Mouse (Mus musculus): ENCODE results near the gene Sfxn2. TPM values are rescaled to one million over a fixed set of nuclear protein-coding genes. Genes with fewer than 3 reads are reported as not detected.

Gene Sfxn2
- polyA plus RNA-seq, 1 experiment from 2014 or later: 5.2 TPM

- peak overlapping the region; percentile 21 for H3K27ac ChIP-seq (ENCODE audit: low read depth, low read length)
- peak overlapping the region; percentile 58 for H3K4me2 ChIP-seq (replicated peaks; ENCODE audit: low read depth)
- no peaks in the 10 kb centered on the region; the same call in 1 of the 2 replicates for H3K36me3 ChIP-seq (ENCODE audit: control insufficient read depth, insufficient read depth)
- H3K9me3 ChIP-seq (ENCODE audit: control insufficient read depth): no peaks in the 10 kb centered on the region
- no peaks in the 10 kb centered on the region for H3K4me1 ChIP-seq (replicated peaks; ENCODE audit: control insufficient read depth, insufficient read depth, low read length)
- peak; percentile 14; the same call in 1 of the 2 replicates for ATAC-seq
- no peaks in the 10 kb centered on the region for H3K27me3 ChIP-seq (replicated peaks; ENCODE audit: control insufficient read depth, insufficient read depth, low read length)
- 18% methylated on average over 16 of the region's 16 CpGs for WGBS
- peak overlapping the region; percentile 30 for H3K4me3 ChIP-seq (ENCODE audit: low read depth, low read length)
- no peak for TF ChIP-seq CTCF (IDR thresholded peaks at IDR 0.05; ENCODE audit: low read depth)
- peak overlapping the region; percentile 40 for H3K9ac ChIP-seq (ENCODE audit: low read depth, low read length)
Measured at GRCm38 (mm10) chr19:46623194-46623667, 50.1 kb downstream of the Sfxn2 start.

GRCm38 (mm10) chr19:46623790-46624772 lies 50.9 kb downstream of the Sfxn2 start:
- TF ChIP-seq CTCF (IDR thresholded peaks at IDR 0.05; ENCODE audit: low read depth): no peak
- Histone ChIP-seq H3K9me3 (ENCODE audit: control insufficient read depth) (no peaks in the 10 kb centered on the region), H3K27ac (ENCODE audit: low read depth, low read length) (peak overlapping the region; percentile 21; the same call in 1 of the 2 replicates), H3K4me2 (replicated peaks; ENCODE audit: low read depth) (peak overlapping the region; percentile 58), H3K4me3 (ENCODE audit: low read depth, low read length) (peak overlapping the region; percentile 30), H3K27me3 (replicated peaks; ENCODE audit: control insufficient read depth, insufficient read depth, low read length) (no peaks in the 10 kb centered on the region), H3K36me3 (ENCODE audit: control insufficient read depth, insufficient read depth) (no peaks in the 10 kb centered on the region), H3K4me1 (replicated peaks; ENCODE audit: control insufficient read depth, insufficient read depth, low read length) (no peaks in the 10 kb centered on the region), H3K9ac (ENCODE audit: low read depth, low read length) (peak overlapping the region; percentile 40; the same call in 1 of the 2 replicates)
- no peak for ATAC-seq
- 46% methylated on average over 19 of the region's 19 CpGs for WGBS

GRCm38 (mm10) chr19:46625015-46625414 lies 51.9 kb downstream of the Sfxn2 start:
- Histone ChIP-seq H3K36me3 (ENCODE audit: control insufficient read depth, insufficient read depth) (no peaks in the 10 kb centered on the region), H3K9me3 (ENCODE audit: control insufficient read depth) (no peaks in the 10 kb centered on the region), H3K27me3 (replicated peaks; ENCODE audit: control insufficient read depth, insufficient read depth, low read length) (no peaks in the 10 kb centered on the region), H3K4me1 (replicated peaks; ENCODE audit: control insufficient read depth, insufficient read depth, low read length) (no peaks in the 10 kb centered on the region), H3K4me2 (replicated peaks; ENCODE audit: low read depth) (no peak overlapping the region), H3K4me3 (ENCODE audit: low read depth, low read length) (no peak overlapping the region), H3K9ac (ENCODE audit: low read depth, low read length) (no peak overlapping the region), H3K27ac (ENCODE audit: low read depth, low read length) (no peak overlapping the region; the same call in 1 of the 2 replicates)
- 90% methylated on average over 12 of the region's 12 CpGs for WGBS
- no peak for ATAC-seq
- TF ChIP-seq CTCF (IDR thresholded peaks at IDR 0.05; ENCODE audit: low read depth): no peak

GRCm38 (mm10) chr19:46625519-46625918 lies 52.4 kb downstream of the Sfxn2 start:
- H3K27me3 ChIP-seq (replicated peaks; ENCODE audit: control insufficient read depth, insufficient read depth, low read length): no peaks in the 10 kb centered on the region
- no peak for ATAC-seq

GRCm38 (mm10) chr19:46628403-46628802 lies 55.2 kb downstream of the Sfxn2 start:
- H3K27me3 ChIP-seq (replicated peaks; ENCODE audit: control insufficient read depth, insufficient read depth, low read length): no peaks in the 10 kb centered on the region
- H3K27ac ChIP-seq (ENCODE audit: low read depth, low read length): no peak overlapping the region
- no peak for TF ChIP-seq CTCF (IDR thresholded peaks at IDR 0.05; ENCODE audit: low read depth)
- no peaks in the 10 kb centered on the region for H3K4me1 ChIP-seq (replicated peaks; ENCODE audit: control insufficient read depth, insufficient read depth, low read length)
- no peak for ATAC-seq
- H3K4me3 ChIP-seq (ENCODE audit: low read depth, low read length): no peak overlapping the region
- H3K4me2 ChIP-seq (replicated peaks; ENCODE audit: low read depth): no peak overlapping the region
- peaks cover 4% of the 10 kb centered on the region; the same call in 1 of the 2 replicates for H3K36me3 ChIP-seq (ENCODE audit: control insufficient read depth, insufficient read depth)
- H3K9me3 ChIP-seq (ENCODE audit: control insufficient read depth): no peaks in the 10 kb centered on the region
- WGBS: 64% methylated on average over 10 of the region's 10 CpGs
- H3K9ac ChIP-seq (ENCODE audit: low read depth, low read length): no peak overlapping the region

More at GRCm38 (mm10) chr19:46625519-46625918, 52.4 kb downstream of the Sfxn2 start:
- H3K4me1 ChIP-seq (replicated peaks; ENCODE audit: control insufficient read depth, insufficient read depth, low read length): no peaks in the 10 kb centered on the region
- H3K9ac ChIP-seq (ENCODE audit: low read depth, low read length): no peak overlapping the region
- H3K4me3 ChIP-seq (ENCODE audit: low read depth, low read length): no peak overlapping the region
- no peaks in the 10 kb centered on the region for H3K9me3 ChIP-seq (ENCODE audit: control insufficient read depth)
- H3K27ac ChIP-seq (ENCODE audit: low read depth, low read length): no peak overlapping the region
- no peaks in the 10 kb centered on the region for H3K36me3 ChIP-seq (ENCODE audit: control insufficient read depth, insufficient read depth)
- no peak for TF ChIP-seq CTCF (IDR thresholded peaks at IDR 0.05; ENCODE audit: low read depth)
- H3K4me2 ChIP-seq (replicated peaks; ENCODE audit: low read depth): no peak overlapping the region
- 57% methylated on average over 10 of the region's 10 CpGs for WGBS

GRCm38 (mm10) chr19:46629807-46630206 lies 56.6 kb downstream of the Sfxn2 start:
- no peak overlapping the region for H3K4me2 ChIP-seq (replicated peaks; ENCODE audit: low read depth)
- 75% methylated on average over 9 of the region's 9 CpGs for WGBS
- no peak overlapping the region for H3K27ac ChIP-seq (ENCODE audit: low read depth, low read length)
- no peaks in the 10 kb centered on the region for H3K4me1 ChIP-seq (replicated peaks; ENCODE audit: control insufficient read depth, insufficient read depth, low read length)
- no peaks in the 10 kb centered on the region for H3K9me3 ChIP-seq (ENCODE audit: control insufficient read depth)
- no peaks in the 10 kb centered on the region for H3K27me3 ChIP-seq (replicated peaks; ENCODE audit: control insufficient read depth, insufficient read depth, low read length)
- no peak overlapping the region for H3K9ac ChIP-seq (ENCODE audit: low read depth, low read length)
- H3K36me3 ChIP-seq (ENCODE audit: control insufficient read depth, insufficient read depth): peaks cover 4% of the 10 kb centered on the region; the same call in 1 of the 2 replicates
- no peak for TF ChIP-seq CTCF (IDR thresholded peaks at IDR 0.05; ENCODE audit: low read depth)
- H3K4me3 ChIP-seq (ENCODE audit: low read depth, low read length): no peak overlapping the region
- ATAC-seq: no peak
